Mouse (Mus musculus): ENCODE data around the gene Ipo13.

The Ipo13 gene

GRCm38 (mm10) chr4:117914591-117915442, at the start of gene Ipo13:
Ipo13 (minus strand) TSS chr4:117914999.
- peak; percentile 97 to 98 for DNase-seq

GRCm38 (mm10) chr4:117957492-117957891, 42.7 kb upstream of the Ipo13 start:
- DNase-seq: no peak

GRCm38 (mm10) chr4:117947493-117947892, 32.7 kb upstream of the Ipo13 start:
- DNase-seq: no peak

DNA sequence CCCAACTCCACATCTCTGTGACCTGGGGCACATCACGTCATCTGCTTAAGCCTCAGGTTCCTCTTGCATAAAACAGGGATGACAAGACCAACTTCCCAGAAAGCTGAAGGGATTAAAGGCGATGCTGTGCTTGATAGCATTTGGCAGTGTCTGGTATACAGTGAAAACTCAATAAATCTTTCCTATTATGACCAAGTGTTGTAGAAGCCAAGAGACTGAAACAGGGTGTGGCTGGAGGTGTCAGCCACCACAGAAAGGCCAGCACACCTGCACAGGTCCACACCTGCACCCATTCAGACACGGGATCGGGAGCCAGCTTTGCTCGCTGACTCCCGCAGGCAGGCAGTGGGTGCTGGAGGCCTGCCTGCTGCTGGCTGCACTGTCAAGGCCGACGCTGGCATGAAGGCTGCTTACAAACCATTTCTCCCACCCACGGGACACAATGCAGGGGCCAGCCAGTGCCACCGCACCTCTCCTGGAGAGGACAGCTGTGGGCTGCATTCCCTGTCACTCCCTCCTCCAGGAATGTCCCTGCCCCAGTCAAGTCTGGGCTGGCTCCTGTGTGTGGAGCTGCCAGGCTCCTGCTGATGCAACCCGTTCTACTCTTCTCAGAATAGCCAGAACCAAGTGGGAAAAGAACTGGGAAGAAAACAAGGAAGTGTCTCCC, 32.0 kb upstream of the Ipo13 start:
- DNase-seq: no peak

DNA sequence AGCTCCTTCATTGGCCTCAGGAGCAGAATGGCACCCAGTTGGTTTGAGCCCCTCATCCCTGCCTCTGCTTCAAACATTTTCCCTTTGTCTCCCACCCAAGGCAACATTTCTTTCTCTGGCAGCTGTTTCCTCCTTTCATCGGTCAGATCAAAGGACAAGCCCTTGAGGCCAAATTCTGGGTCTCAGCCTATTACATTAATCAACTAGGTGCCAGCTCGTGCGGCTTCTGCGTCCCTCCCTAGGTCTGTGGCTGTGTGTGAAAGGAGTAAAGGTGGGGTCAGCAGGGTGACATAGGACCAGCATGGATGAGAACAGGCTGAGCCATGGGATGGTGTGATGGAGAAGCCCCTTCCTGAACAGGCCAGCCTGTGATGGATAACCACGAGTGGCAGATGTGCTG, 28.5 kb upstream of the Ipo13 start:
- DNase-seq: no peak

- DNase-seq: no peak
Observed at GRCm38 (mm10) chr4:117936964-117937363, 22.2 kb upstream of the Ipo13 start.

DNA sequence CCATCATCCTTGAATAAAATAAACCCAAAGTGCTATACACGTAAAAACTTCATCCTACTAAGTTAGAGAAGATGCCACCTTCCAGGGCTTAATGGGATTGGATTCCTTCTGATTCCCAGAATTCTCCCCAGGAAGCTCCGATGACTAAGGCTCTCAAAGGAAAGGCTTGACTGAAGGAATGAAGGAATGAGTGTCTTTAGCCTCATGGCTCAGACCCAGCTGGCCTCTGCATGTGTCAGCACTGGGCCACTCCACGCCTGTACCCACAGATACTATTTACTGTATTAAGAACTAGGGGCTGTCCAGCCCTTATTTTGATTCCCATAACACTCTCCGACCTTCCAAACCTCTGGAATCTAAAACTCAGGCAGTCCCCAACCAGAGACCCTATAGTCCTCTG, 19.3 kb upstream of the Ipo13 start:
- DNase-seq: no peak

GRCm38 (mm10) chr4:117933248-117933647, 18.4 kb upstream of the Ipo13 start:
- DNase-seq: no peak

DNA sequence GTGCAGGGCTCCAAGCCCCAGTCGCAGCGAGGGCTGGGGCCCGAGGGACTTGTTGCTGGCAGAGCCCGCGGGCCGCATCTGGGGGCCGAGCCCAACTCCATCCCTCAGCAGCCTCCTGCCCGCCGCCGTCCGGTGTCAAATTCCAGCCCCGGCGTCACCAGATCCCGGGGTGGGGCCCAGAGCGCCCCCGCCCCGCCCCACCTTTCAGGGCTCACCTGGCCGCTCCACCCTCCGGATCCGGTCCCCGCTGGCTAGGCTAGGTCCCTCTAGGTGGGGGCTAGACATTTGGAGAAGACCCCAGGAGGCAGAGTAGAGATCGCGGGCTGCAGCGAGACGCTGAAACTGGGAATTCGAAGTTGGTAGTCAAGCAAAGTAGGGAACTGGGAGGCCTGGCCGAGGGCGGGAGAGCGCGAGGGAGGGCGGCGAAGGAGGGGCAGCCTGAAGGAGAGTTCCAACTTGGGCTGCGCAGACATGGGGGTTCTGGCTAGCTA, 14.6 kb upstream of the Ipo13 start, which contains the start of gene Artn:
Gene Artn, minus strand, starts transcription at position 373 of the 491 bp plus-strand sequence.
- no peak for DNase-seq

DNA sequence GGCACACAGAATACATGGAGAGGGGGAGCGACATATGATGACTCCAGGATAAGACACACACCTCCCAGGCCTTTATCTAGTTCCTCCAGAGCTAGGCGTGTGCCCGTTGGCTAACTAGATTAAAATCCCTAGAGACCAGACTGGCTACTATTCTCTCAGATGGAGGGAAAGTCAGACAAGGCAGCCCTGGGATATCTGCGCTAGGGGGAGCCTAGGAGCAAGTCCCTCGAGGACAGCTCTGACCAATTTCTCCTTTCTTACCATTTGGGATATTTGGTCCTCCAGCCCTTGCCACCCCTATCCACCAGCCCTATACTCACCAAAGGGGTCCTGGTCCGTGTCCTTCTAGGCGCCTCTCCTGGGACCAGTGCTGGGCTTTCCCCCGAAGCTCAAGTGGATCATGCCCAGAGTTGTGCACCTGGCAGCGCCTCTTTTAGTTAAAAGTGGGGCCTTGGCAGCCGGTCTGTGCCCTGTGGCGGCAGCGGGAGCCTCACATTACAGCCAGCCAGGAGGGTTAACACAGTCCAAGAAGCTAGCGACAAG, 14.0 kb upstream of the Ipo13 start:
- peak; percentile 35 to 37 for DNase-seq

DNA sequence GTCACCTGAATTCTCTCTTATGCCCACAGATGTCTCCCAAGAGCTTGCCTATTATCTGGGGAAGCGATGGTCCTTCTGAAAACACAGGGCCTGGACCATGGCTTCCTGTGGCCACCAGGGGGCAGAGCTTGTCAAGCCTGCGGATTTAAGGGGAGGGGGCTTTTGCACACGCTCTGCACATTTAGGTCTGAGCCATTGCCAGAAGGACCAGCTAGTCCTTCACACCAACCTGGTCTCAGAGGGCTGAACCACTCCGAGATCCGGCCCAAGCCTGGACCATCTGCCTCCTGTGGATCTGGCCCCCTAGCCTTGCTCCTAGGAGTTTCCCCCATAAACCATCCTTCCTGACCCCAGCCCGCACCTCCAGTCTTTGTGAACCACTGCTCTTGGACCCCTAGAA, 13.4 kb upstream of the Ipo13 start:
- DNase-seq: peak; percentile 42 to 48

DNA sequence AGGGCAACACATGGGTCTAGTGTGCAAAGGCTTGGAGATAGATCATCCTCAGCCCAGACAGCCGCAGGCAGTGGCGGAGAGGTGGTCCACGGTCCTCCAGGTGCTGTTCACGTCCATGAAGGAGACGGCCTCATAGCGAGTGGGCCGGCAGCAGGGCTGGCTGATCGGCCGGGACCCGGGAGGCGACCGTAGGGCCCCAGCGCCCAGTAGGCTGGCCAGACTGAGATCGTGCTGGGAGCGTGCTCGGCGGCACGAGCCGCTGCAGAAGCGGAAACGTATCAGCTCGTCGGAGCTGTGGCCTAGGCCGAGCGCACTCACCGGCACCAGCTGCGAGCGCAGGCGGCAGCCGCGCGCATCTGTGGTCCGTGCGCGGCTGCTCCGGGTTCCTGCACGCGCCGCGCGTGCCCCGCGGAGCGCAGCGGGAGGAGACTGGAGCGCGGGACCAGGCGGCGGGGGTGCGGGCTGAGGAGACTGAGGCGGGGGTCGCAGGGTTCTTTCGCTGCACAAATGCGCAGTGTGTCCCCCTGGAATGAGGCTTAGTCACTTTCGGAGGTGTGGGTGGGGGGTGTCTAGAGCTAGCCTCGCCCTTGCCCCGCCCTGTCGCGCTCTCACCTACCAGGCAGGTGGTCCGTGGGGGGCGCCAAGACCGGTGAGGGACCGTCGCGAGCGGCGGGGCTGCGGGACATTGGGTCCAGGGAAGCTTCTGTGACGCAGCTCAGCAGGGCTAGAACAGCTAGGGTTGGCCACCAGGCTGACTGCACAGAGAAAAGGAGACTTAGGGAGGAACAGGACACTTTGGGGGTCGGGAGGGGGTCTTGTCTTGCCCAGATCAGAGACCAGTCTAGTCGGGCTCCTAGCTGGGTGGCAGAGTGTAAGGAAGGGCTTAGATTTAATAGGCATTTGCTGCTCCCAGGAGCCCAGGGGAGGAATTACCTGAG, 12.0 kb upstream of the Ipo13 start:
- DNase-seq: peak; percentile 28 to 33

DNA sequence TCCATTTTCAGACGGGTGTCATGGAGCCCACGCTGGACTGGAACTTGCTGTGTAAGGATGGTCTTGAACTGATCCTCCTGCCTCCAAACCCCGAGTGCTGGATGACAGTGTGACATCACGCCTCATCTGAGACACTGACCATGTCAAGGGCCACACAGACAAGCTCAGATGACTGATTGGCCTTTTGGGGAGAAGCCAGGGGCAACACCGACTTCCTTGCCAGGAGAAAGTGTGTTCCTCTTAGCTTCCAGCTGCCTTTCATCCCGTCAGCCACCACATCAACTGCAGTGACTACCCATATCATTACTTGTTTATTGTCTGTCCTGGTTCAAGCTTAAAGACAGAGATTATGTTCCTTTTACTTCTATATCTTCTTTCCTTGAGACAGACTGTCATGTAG, 10.1 kb upstream of the Ipo13 start:
- no peak for DNase-seq

GRCm38 (mm10) chr4:117923450-117923849, 8.7 kb upstream of the Ipo13 start:
- no peak for DNase-seq

GRCm38 (mm10) chr4:117921358-117921757, 6.6 kb upstream of the Ipo13 start:
- DNase-seq: no peak

GRCm38 (mm10) chr4:117918762-117919161, 4.0 kb upstream of the Ipo13 start:
- DNase-seq: no peak

GRCm38 (mm10) chr4:117918261-117918660, 3.5 kb upstream of the Ipo13 start:
- DNase-seq: no peak

- no peak for DNase-seq
Observed at GRCm38 (mm10) chr4:117917847-117918246, 3.0 kb upstream of the Ipo13 start.

GRCm38 (mm10) chr4:117917402-117917801, 2.6 kb upstream of the Ipo13 start:
- DNase-seq: no peak

GRCm38 (mm10) chr4:117916386-117916785, 1.6 kb upstream of the Ipo13 start:
- DNase-seq: no peak

GRCm38 (mm10) chr4:117915489-117916105, 798 bp upstream of the Ipo13 start:
- DNase-seq: peak in 1 of 2 experiments; percentile 7

GRCm38 (mm10) chr4:117914031-117914430, 768 bp downstream of the Ipo13 start:
- DNase-seq: no peak
